Mouse (Mus musculus): ENCODE data around the gene Osgin1.
A peak's percentile ranks its signal among the peaks of the same experiment; 100 is the strongest.

Gene Osgin1

GRCm38 (mm10) chr8:119424199-119424733 lies 9.7 kb upstream of the Osgin1 start:
- no peak for DNase-seq

GRCm38 (mm10) chr8:119424740-119425139 lies 9.2 kb upstream of the Osgin1 start:
- peak; percentile 66 to 72 for DNase-seq

- peak; percentile 73 to 80 for DNase-seq
Observed at GRCm38 (mm10) chr8:119425533-119425932, 8.4 kb upstream of the Osgin1 start.

DNA sequence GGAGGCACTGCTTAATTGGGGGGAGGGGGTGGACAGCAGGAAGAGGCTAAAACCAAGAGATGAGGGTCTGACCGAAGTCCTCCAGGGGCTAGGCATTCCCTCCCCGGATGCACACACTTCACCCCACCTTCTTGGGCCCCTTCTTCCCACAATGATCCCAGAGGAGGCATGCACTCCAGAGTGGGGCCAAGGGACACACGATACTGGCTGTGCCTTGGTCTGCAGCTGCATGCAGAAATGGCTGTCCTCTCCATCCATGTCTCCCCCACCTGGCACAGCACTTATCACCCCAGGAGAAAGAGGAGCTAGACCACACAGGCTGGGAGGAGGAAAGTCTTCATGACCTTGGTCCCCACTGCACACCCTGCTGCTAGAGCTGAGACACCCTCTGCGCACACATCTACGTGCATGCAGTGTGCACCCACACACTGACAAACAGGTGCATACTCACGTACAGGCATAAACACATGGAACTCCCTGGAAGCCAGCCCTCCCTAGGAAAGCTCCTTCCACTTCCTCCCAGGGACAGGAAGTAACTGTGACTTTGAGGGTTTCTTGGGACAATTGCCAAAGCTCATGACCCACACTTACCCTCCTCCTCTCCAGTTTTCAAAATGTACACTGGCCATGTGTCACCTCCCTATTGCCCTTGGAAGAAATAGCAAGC lies 7.7 kb upstream of the Osgin1 start:
- peak in 1 of 2 experiments; percentile 65 for DNase-seq

DNA sequence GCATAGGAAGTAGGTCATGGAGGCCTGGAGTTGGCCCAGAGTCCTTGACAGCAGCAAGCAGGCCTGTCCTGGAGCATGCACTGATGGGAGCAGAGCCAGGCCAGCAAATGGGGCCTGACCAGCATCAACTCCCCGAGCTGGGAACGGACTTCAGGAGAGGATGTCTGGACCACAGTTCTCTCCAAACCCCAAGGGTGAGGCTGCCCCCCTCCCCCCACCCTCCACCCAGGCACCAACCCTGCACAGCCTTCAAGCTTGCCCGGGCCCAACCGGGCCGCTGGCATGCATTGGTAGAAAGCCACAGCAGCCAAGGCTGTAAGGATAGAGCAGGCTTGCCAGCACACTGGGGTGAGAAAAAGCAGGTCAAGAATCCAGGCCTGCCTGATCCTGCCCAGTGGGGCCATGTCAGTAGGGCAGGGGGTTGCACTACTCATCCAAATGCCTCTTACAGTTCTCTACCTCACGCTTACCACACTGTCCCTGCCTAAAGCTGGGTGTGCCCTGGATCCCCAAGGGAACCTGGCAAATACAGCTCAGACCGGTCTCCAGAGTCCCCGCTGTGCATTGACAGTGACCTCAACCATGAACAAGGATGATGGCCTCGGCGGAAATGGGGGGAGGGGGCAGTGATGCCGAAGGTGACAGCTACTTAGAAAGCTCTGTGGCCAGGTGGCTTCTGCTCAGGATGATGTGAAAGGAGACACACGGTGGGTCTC lies 6.1 kb upstream of the Osgin1 start:
- DNase-seq: no peak

DNA sequence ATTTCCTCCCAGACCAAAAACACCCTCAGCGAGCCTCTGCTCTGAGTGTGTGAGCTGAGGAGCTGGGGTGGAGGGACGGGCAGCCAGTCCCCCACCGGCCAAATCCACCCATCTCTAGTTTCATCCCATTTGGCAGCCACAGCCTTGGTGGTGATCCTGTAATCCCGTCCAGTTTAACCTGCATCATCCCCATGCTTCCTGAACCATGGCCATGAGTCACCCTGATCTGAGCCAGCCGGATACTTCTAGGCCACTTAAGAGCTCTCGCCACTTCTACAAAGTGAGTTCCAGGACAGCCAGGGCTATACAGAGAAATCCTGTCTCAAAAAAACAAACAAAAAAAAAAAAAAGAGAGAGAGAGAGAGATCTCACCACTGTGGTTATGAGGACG lies 5.6 kb upstream of the Osgin1 start:
- no peak for DNase-seq

GRCm38 (mm10) chr8:119428766-119429327 lies 5.1 kb upstream of the Osgin1 start:
- no peak for DNase-seq

- no peak for DNase-seq
Observed at GRCm38 (mm10) chr8:119429552-119429951, 4.4 kb upstream of the Osgin1 start.

DNA sequence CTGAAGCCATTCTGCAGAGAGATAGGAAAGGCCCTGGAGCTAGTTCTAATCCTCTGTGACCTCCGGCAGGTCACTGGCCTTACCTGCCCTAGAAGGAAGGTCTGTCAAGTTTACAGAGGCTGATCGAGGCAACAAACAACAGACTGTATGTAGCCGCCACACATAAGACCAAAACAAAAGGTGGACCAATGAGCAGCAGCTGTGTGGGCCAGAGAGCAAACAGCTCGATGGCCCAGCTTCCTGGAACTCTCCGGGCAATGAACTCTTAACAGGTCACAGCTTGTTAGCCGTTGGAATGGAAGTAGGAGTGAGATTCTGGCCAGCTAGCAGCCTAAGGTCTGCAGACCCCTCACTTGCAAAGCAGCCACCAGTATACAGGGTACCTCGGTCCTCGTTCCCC lies 3.7 kb upstream of the Osgin1 start:
- no peak for DNase-seq

DNA sequence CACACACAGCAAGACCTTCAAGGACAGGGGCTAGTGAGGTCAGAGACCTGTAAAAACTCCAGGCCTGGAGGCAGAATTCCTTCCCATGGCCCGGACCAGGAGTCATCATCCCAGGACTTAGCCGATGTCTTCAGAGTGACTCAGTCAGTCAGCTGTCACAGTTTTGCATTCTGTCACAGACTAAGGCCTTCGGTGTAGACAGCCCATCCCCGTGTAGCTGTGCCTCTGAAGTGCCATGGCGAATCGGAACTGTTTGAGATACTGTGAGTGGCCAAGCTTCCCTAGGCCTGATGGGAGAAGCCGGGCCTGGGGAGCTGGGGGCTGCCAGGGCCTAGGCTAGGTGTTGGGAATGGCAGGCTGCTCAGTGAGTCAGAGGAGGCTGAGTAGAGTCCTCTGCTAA lies 3.2 kb upstream of the Osgin1 start:
- DNase-seq: no peak

GRCm38 (mm10) chr8:119432372-119432771 lies 1.6 kb upstream of the Osgin1 start:
- DNase-seq: no peak

GRCm38 (mm10) chr8:119434569-119434968 lies 645 bp downstream of the Osgin1 start:
- no peak for DNase-seq

DNA sequence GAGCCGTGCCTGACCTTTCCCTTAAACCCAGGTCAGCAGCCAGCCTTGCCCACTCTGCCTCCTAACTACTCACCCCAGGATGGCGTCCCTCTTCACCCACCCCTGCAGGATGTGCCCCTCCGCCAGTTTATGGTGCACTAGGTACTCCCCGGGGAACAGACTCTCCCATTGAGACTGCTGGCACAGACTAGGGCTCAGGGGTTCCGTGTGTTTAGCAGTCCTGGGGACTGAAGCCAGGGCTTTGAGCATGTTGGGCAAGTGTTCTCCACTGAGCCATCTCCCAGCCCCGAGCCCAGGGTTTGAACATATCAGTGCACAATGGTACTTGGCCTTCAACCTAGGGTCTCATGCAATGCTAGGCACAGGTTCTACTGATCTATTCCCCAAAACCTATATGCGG lies 1.6 kb downstream of the Osgin1 start:
- DNase-seq: no peak

DNA sequence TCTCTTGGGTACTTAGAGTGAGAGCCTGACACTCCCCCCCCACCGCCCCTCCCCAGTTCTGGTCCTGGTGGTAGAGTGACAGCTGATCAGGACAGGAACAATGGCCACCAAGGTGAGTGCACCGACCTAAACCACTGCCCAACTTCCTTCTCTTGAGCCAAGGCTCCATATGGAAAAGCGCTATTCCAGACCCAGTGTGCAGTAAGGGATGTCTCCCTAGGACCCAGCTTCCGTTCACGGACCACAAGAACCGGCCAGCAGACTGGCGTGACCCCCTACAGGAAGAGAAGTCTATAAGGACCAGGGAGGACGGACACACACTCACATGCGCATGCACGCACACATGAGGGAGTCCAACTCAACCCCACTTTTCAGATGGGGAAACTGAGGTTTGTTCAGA lies 2.4 kb downstream of the Osgin1 start:
- DNase-seq: no peak

- peak; percentile 86 to 88 for DNase-seq
Observed at GRCm38 (mm10) chr8:119436933-119437332, 3.0 kb downstream of the Osgin1 start.

- peak in 1 of 2 experiments; percentile 53 for DNase-seq
Observed at GRCm38 (mm10) chr8:119437506-119437905, 3.6 kb downstream of the Osgin1 start.

DNA sequence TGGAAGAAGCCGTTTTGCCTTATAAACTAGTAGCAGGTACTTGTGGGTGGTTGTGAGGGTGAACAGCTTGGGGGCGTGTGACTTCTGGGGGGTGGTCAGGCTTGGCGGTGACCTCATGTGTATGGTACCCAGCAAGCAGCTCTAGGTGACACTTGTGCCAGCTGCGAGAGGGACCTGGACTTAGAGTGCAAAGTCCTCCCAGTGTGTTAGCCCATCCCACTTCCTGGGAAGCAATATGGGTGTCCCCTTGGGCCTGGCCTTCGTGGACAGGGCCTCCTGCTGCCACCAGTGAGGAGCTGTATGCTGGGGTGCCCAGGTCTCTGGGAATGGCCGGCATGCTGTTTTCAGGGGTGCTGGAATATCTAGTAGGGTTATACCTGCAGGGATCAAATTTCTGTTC lies 5.0 kb downstream of the Osgin1 start:
- DNase-seq: no peak

- DNase-seq: no peak
Observed at GRCm38 (mm10) chr8:119439424-119439823, 5.5 kb downstream of the Osgin1 start.

DNA sequence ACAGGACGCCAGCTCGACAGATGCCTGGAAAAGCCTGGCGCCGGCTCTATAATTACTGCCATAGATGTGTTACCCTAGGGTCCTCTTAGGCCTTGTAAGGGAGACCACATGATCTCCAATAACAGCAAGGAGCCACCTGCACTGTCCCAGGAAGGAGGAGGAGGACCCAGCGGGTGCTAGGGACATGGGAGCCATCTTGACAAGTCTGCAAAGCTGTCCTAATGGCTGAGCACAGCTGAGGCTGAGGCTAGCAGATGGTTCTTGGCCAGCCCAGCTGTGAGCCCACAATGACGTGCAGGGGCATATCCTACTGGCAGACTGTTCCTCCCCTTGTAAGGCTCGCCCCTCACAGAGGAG lies 5.9 kb downstream of the Osgin1 start:
- DNase-seq: no peak

DNA sequence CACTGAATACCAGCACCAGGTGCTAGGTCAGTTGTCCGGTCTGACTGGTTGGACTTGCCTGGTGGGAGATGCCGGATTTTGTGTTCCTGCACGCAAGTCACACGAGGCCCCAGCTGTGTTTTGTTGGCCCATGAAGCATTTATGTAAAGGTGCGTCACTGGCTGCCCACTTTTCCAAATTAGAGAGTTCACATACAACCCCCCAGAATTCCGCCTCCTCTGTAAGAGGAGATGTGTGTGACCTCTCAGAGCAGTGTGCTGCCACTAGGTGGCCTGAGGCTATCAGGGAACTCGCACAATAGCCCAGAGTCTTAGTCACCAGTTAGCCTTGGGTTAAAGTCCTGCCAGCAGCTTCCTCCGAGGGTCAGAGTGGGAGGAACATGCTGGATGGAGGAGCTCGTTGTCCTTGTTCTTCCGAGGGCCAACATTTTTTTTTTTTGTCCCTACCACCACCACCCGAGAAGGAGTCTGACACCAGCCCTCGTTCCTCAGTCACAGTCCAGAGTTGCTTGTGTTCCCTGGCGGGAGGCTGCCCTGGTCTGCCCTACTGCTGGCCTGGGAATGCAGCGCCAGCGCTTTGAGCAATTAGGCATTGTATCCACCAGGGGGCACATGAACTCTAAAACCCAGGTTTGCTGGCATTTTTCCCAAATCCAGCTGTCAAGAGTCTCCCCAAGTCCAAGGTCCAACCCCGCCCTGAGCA lies 6.5 kb downstream of the Osgin1 start:
- DNase-seq: peak; percentile 78 to 85

DNA sequence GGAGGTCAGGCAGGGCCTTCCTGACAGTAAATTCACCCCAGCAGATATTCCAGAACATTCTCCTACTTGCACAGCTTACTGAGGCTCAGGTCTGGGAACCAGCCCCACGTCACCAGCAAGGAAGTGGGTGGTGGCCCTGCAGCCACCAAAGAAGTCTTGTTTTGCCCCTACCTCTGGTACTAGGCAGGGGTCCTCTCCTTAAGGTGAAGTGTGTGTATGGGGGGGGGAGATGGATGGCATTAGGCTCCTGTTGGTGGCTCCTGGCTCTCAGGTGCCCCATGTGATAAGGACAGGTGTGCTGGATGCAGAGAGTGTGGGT lies 7.0 kb downstream of the Osgin1 start:
- DNase-seq: no peak

- DNase-seq: no peak
Observed at GRCm38 (mm10) chr8:119442013-119442412, 8.1 kb downstream of the Osgin1 start.

DNA sequence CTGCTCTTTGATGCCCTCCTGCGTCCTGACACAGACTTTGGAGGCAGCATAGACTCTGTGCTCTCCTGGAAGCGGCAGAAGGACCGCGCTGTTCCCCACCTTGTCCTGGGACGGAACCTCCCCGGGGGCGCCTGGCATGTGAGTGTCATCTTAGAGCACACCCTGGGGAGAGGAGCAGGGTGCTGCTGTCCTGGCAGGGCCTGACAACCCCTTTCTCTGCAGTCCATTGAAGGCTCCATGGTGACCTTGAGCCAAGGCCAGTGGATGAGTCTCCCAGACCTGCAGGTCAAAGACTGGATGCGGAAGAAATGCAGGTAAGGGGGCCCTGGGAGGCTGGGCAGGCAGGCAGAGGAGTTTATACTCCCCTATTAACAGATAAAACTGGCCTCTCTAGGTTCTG lies 9.0 kb downstream of the Osgin1 start:
- DNase-seq: no peak

All from lung, postnatal 4 days (tissue).